Mouse (Mus musculus) cerebellum, adult 9-10 months (tissue): Measurements from ENCODE around the gene Pwp1.
"Not testable (repeated sequence)": the region's sequence is repeated elsewhere in the genome, so short reads cannot be mapped to it uniquely, and the experiment has no call there.

Experiments used
- DNase-seq: peaks from one replicate; pipeline ENCODE4 v3.0.0; 2022

The Pwp1 gene

DNA sequence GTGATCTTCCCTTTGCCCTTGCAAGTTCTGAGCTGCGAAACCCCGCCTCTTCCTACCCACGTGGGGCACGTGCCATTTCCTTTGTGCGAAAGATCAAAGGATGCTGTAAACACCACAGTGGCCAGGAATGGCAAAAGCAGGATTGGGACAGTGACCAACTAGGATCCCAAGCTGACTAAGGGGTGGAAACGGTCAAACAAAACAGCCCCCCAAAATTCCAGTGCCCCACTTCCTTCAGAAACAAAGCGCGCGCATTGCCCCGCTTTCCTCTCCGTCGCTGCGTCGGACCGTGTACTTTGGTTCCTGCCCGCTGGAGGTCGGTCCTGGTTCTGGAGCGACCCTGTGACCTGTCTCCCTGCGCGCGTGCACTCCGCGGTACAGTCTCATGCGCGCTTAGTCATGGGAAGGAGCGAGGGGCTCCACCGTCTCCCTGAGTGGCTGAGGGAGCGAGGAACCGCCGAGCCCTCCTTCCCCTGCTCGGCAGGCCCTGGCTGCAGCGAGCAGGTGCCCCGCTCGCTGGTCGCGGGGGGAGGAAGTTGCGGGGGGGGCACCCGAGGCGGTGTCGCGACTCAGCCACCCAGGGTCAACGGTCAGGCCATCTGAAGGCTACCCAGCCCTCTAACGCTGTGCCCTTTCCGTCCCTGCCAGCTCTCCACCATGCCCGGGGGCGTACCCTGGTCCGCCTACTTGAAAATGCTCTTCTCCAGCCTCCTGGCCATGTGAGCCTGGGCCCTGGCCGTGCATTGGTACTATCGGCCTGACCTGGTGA is at the start of gene Pwp1:
Pwp1 (plus strand) TSS at position 410 of the 769 bp plus-strand sequence.
- peak; percentile 46 for DNase-seq

DNA sequence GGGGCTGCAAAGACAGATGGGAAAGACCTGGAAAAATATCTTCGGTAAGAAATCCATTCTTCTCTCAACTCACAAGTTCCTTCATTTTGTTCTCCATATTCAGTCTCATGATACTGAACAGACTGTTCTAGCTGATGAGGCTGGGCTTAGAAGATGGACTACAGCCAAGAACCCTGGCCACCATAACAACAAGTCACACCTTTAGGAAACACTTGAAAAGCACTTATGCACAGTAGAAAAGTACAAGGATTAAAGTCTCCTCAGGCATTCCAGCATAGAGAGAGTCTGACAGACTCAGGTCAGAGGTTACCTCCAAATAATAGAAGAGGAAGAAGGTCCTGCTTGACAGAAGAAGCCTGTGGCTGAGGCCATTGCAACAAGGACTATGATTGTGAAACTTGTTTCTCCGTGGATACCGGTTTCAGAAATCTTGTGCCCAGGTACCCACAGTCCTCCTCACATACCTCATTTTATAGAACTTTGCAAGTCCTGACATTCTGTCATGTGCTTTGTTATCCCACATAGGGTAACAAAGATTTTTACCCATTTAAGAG is 7.1 kb upstream of the Pwp1 start:
- DNase-seq = not testable (repeated sequence)

DNA sequence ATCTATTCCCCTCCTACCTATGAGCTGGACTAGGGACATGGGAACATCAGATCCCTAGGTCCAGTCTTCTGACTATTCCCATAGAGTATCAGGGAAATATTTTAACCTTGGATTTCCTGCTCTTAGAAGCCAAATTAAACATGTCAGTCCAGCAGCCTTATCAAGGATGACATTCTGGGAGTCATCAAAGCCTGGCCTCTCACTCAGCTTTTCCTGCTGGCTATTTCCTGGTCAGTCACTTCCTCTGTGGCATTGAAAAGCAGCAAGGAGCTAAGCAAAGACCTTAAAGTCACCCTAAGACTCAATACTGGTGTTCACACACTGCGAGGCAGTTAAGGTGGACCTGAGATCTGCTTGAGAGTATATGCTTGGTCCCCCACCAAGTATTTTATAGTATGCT is 5.5 kb upstream of the Pwp1 start:
- DNase-seq = not testable (repeated sequence)

DNA sequence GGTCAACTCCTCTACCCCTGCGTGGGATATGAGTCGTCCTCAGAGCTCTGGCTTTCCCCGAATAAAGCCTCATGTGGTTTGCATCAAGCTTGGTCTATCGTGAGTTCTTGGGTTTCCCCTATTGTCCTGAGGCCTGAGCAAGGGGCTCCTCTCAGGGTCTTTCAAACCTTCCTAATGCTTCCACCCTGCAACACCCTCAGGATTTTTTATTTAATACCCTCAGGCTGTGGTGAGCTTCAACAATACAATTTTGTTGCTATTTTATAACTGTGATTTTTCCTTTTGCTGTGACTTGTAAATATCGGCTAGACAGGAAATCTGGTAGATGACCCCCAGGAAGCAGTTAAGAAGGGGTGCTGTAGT is 591 bp upstream of the Pwp1 start:
- not testable (repeated sequence) for DNase-seq

DNA sequence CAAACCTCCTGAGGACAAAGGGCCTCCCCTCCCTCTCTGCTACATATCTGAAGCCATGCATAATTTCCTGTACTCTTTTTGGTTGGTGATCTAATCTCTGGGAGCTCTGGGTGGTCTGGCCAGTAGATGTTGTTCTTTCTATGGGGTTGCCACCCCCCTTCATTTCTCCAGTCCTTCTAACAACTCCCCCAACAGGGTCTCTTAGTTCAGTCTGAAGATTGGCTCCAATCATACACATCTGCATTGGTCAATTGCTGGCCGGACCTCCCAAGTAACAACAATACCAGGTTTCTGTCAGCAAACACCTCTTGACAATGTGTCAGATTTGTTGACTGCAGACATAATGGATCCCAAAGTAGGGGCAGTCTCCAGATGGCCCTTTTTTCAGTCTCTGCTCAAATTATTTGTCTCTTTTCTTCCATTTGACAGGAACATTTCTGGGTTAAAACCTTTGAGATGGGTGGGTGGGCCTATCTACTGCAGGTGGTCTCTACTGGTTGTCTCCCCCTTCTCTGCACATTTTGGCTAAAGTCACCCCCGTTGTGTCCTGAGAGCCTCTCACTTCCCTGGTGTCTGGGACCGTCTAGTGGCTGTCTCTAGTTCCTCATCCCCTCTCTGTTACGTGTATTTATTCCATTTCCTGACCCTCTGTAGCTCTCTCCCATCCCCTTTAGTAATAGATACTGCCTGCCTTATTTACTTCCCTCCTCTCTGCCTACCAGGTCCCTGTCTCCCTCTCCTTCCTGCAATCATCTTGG is 17.0 kb downstream of the Pwp1 start:
- no peak for DNase-seq

DNA sequence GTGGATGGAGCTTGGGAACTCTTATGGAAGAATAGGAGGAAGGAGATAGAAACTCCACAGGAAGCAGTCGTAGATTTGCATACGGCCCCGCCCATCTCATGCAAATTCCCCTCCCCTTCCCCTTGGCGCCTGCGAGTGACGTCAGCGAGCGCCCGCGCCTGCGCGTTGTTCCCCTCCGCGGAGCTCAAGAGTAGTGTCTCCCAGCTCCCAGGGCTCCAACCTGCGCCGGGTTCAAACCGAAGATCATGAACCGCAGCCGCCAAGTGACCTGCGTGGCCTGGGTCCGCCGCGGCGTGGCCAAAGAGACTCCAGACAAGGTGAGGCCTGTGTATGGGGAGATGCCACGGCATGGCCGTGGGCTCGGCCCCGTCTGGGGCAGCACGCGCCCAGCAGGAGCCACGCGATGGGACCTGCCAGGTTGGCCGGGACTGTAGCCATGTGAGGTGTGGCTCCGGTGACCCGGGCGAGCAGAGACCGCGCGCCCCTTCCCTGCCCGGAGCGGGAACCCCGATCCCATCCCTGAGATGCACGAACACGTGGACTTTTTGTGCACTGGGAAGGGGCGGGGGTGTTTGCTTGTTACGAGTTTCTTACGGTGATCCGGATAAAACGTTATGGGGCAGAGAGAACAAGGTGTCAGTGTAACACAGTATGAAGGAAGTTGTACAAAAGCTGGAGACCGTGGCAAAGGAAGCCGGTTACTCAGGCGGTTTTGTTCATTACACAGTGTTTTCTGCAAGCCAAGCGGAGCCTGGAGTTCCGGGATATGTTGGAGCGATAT is 42.6 kb downstream of the Pwp1 start:
- peak; percentile 92 for DNase-seq

DNA sequence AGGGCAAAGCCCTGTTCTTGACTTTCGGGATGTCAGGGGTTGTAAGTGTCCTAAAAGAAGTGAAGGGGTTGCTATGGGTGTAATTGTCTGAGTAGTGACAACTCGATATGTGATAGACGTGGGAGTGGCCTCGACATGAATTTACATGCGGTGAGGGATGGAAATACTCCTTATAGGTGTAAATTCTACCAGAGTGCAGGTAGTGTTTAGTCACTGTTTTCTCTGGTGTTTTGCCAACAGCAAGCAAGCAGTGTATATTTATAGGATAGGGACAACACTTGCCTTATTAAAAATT is 43.1 kb downstream of the Pwp1 start:
- peak; percentile 12 for DNase-seq

DNA sequence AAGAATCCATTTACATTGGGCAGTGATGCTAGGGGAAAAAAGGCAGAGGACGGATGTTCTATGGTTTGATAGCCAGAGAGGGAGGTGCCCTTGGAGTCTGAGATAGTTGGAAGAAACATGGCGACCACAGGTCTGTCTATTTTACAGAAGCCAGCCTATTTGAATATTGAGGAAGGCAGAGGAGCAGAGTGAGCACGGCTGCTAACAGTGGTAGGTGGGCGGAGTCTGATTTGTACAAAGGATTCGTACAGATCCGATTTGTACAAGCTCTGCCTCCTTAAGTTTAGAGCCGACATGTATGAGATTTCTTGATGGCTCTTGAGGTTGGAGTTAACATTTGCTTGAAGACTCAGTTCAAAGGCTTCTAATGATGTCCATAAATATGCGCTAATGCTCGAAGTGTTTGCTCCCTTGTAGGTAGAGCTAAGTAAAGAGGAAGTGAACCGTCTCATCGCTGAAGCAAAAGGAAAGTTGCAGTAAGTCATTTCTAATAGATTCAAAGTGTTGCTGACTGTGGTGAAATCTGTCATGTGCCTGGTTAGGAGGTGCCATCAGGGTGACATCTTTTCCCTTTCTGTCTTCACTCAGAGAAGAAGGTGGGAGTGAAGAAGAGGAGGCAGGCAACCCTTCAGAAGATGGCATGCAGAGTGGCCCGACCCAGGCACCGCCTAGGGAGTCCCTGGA is 44.7 kb downstream of the Pwp1 start:
- DNase-seq = no peak

DNA sequence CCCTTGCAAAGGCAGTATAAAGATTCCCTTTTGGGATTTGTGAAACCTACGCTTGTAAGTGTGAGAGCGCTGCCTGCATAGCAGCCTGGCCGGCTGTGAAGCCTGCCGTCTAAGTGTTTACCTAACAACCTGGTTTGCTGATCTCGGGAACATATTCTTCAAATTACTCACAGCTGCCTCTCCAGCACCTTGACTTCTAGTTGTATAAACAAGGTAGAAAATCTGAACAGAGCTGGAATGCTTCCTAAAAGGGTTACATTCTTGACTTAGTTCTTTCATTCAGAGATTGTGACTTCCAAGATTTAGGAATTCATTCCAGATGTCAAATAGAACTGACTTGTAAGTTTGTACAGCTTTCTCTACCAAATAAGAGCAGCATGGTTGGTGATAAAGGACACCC is 46.5 kb downstream of the Pwp1 start:
- no peak for DNase-seq

DNA sequence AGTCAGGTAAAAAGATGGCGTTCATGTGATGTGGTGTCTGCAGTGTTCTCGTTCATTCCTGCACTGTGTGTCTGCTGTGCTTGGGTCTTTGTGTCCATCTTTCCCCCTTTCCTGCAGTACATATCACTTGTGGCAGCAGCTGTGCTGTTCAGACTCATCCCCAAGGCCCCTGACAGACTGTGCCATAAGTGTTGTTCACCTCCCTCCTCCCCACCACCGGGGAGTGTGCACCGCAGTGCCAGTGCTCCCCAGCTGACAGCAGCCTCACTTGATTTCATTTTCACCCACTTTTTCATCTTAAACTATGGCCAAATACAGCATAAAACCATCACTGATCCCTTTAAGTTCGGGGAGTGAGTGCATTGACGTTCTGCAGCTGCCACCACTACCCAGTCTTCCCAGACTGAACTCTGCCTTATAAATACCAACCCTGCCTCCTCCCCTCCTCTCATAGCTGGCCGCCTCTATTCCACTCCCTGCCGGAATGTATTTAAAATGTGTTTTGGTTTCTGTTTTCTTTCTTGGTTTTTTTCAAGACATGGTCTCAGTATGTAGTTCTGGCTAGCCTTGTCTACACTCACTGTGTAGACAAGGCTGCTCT is 50.7 kb downstream of the Pwp1 start:
- no peak for DNase-seq

DNA sequence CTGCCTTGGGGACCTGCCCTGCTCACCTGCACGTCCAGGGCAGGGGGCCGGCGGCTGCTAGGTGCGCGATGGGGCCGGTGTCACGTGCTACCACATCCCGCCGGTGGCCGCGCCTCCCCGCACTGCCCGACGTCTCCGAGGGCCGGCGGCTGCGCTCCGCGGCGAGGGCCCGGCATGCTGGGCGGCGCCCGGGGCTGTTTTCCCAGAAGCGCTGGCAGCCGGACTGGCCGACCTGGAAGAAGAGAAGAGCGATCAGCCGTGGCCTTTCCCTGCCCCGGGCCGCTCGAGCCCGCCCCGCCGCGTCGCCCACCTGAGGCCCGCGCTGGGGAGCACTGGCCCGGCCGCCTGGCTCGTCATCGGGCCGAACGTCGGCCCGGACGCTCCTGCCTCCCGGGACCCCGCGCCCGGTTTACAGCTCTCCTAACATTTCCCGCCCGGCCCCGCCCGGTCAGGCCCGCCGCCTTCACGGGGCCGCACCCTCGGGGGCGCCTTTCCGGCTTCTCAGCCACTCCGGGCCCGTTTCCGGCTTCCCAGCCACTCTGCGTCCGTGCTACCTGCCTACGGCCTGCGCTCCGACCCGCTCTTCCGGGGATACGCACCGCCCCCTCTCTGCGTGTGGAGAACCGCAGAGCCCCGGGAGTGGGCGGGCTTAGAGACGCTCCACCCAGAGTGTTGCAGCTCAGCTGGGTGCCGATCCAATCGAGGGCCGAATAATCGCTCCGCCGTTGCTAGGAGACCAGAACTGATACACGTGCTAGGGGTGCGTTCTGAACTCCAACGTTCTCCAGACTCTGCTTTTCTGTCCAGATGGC is 87.4 kb downstream of the Pwp1 start, which contains the start of gene Prdm4:
Prdm4 (minus strand) TSS at position 645 of the 812 bp plus-strand sequence.
- DNase-seq = peak; percentile 96

DNA sequence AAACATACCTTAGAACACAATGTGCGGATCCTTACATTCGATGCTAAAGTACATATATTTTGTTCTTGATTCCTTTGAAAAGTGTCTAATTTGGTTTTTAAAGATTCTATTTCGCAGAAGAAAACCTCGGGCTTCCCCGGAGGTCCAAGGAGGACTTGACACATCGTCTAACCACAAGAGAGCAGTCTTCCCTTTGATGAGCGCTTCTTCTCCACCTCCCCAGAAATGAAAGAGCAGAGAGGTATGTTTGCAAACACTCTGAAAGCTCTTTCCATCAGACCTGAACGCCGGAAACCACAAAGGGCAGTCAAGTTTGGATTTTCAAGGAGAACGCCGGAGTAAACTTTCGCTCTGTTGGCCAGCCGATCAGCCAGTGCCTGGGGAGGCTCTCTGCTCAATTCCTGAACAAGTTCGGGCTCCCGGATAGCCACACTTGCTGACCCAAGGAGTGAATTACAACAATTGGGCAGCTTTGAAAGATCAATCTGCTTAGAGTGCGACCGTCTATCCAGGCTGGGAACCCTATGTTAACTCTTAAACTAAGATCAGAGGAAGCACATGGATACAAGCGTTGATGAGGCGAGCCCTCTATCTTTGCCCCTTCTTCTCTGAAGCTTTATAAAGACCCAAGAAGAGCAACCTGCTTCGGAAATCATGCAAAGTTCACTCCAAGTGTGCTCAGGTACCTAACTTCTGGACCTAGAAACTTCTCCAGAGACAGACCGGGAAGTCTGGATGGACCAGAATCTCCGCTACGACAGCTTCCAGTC is 98.6 kb downstream of the Pwp1 start, which contains the start of gene Ascl4:
Ascl4 (plus strand) TSS at position 6 of the 770 bp plus-strand sequence.
- peak; percentile 40 for DNase-seq

DNA sequence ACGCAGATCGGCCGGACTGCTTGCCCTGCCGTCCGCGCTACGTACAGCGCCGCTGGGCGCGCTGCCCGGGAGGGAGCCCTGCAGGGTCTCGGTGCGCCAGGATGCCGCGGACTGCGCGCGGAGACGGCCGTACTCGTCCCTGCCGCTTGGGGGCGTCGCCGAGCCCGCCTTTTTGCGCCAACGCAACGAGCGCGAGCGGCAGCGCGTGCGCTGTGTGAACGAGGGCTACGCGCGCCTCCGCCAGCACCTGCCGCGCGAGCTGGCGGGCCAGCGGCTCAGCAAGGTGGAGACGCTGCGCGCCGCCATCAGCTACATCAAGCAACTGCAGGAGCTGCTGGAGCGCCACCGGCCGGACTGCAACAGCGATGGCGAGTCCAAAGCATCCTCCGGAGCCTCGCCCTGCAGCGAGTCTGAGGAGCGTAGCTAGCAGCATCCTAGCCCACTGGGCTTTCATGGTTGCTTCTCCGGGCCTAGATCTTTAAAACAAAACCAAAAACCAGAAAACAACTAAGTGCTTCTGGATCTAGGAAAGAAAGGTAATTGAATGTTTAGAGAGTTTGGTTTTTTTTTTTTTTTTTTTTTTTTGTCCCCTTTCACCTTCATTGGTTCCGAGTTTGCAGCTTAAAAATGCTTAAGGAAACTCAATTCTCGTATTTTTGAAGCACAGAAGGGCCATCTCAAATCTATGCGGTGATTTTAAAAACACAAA is 99.4 kb downstream of the Pwp1 start:
- peak; percentile 87 for DNase-seq

DNA sequence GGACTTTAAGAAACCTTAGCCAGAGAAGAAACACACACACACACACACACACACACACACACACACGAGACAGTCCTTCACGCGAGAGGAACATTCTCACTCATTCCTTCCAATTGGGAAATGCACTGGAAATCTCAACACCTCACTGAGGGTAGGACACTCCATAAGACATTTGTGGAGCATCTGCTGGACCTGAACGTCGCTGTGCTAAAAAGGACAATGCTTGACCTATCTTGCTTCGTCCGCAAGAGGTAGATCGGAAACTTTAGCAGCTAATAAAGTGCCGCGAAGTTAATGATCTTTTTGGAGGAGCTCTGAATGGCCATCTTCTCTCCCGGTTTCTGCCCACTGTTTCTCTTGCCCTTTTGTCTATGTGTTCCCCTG is 99.9 kb downstream of the Pwp1 start:
- peak; percentile 29 for DNase-seq

DNA sequence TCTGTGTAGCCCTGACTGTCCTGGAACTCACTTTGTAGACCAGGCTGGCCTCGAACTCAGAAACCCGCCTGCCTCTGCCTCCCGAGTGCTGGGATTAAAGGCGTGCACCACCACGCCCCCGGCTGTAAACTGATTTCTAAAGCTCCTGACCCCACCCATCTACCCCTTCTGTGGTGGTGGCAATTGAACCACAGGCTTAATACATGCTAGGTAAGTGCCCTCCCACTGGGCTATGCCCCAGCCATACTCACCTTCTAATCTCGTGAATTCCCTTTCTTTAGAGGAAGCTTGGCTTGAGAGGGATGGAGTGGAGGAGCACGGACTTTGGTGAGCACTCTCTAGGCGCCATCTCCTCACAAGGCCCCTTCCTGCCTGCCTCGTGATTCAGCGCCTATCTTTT is 100.7 kb downstream of the Pwp1 start:
- DNase-seq = no peak

DNA sequence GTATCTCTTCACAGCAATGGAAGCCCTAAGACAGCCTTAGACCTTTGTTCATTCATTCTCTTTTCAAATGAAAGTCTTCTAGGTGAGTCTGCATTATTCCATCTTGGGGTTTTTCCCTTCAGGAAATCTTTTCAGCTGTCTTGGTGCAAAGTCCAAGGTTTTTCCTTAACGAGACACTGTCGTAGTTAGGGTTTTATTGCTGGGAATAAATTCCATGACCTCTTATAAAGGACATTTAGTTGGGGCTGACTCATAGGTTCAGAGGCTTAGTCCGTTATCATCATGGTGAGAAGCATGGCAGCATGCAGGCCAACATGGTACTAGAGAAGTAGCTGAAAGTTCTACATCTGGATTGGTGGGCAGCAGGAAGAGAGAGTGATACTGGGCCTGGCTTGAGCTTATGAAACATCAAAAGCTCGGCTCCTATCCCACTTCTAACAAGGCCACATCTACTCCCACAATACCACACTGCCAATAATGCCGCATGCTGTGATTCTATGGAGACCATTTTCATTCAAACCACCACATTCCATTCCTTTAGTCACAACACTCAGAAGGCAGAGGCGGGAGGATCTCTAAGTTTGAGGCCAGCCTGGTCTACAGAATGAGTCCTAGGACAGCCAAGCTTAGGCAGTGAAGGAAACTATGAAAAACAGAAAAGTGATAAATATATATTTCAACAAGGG is 107.1 kb downstream of the Pwp1 start:
- no peak for DNase-seq
